Mouse (Mus musculus): ENCODE measurements around the gene Amacr. TPM values are rescaled to one million over a fixed set of nuclear protein-coding genes. Genes with fewer than 3 reads are reported as not detected.
"Not testable (repeated sequence)": the region's sequence is repeated elsewhere in the genome, so short reads cannot be mapped to it uniquely, and the experiment has no call there.

Amacr gene
- polyA plus RNA-seq, 1 experiment from 2014 or later = 14.9 TPM

- Histone ChIP-seq H3K36me3 (no peaks in the 10 kb centered on the region), H3K9ac (no peak overlapping the region), H3K9me3 (no peaks in the 10 kb centered on the region), H3K4me1 (no peaks in the 10 kb centered on the region), H3K27me3 (no peaks in the 10 kb centered on the region), H3K4me3 (no peak overlapping the region), H3K27ac (no peak overlapping the region), H3K4me2 (no peak overlapping the region)
- ATAC-seq (ENCODE audit: borderline replicate concordance, extremely low read depth, low FRiP score, low TSS enrichment) = no peak
- WGBS = 82% methylated on average over 15 of the region's 15 CpGs
Observed at GRCm38 (mm10) chr15:10959277-10960026, 22.1 kb upstream of the Amacr start.

GRCm38 (mm10) chr15:10960267-10960666 lies 21.3 kb upstream of the Amacr start:
- H3K9ac ChIP-seq = no peak overlapping the region
- H3K27me3 ChIP-seq = no peaks in the 10 kb centered on the region
- H3K4me1 ChIP-seq = no peaks in the 10 kb centered on the region
- no peaks in the 10 kb centered on the region for H3K9me3 ChIP-seq
- 88% methylated on average over 5 of the region's 5 CpGs for WGBS
- ATAC-seq (ENCODE audit: borderline replicate concordance, extremely low read depth, low FRiP score, low TSS enrichment) = no peak
- no peaks in the 10 kb centered on the region for H3K36me3 ChIP-seq
- H3K4me2 ChIP-seq = no peak overlapping the region
- no peak overlapping the region for H3K4me3 ChIP-seq
- no peak overlapping the region for H3K27ac ChIP-seq

GRCm38 (mm10) chr15:10962601-10963000 lies 19.0 kb upstream of the Amacr start:
- H3K4me2 ChIP-seq = no peak overlapping the region
- H3K9ac ChIP-seq = no peak overlapping the region
- H3K9me3 ChIP-seq = no peaks in the 10 kb centered on the region
- 63% methylated on average over 2 of the region's 2 CpGs for WGBS
- H3K4me1 ChIP-seq = no peaks in the 10 kb centered on the region
- no peak overlapping the region for H3K4me3 ChIP-seq
- ATAC-seq (ENCODE audit: borderline replicate concordance, extremely low read depth, low FRiP score, low TSS enrichment) = no peak
- H3K27ac ChIP-seq = no peak overlapping the region
- no peaks in the 10 kb centered on the region for H3K36me3 ChIP-seq
- H3K27me3 ChIP-seq = no peaks in the 10 kb centered on the region

GRCm38 (mm10) chr15:10969439-10969838 lies 12.1 kb upstream of the Amacr start:
- 68% methylated on average over 3 of the region's 3 CpGs for WGBS
- Histone ChIP-seq H3K9me3 (no peaks in the 10 kb centered on the region), H3K27me3 (no peaks in the 10 kb centered on the region), H3K4me1 (no peaks in the 10 kb centered on the region), H3K36me3 (no peaks in the 10 kb centered on the region), H3K4me2 (no peak overlapping the region), H3K9ac (no peak overlapping the region), H3K27ac (no peak overlapping the region), H3K4me3 (no peak overlapping the region)
- ATAC-seq (ENCODE audit: borderline replicate concordance, extremely low read depth, low FRiP score, low TSS enrichment) = no peak

GRCm38 (mm10) chr15:10970777-10971176 lies 10.8 kb upstream of the Amacr start:
- no peak for ATAC-seq (ENCODE audit: borderline replicate concordance, extremely low read depth, low FRiP score, low TSS enrichment)
- no peak overlapping the region for H3K9ac ChIP-seq
- H3K9me3 ChIP-seq = no peaks in the 10 kb centered on the region
- H3K4me1 ChIP-seq = no peaks in the 10 kb centered on the region
- WGBS = 81% methylated on average over 5 of the region's 5 CpGs
- H3K27me3 ChIP-seq = no peaks in the 10 kb centered on the region
- no peaks in the 10 kb centered on the region for H3K36me3 ChIP-seq
- H3K27ac ChIP-seq = no peak overlapping the region
- no peak overlapping the region for H3K4me2 ChIP-seq
- H3K4me3 ChIP-seq = no peak overlapping the region

- Histone ChIP-seq H3K4me1 (peaks cover 6% of the 10 kb centered on the region; the same call in 1 of the 2 replicates), H3K4me2 (no peak overlapping the region), H3K36me3 (no peaks in the 10 kb centered on the region), H3K9ac (no peak overlapping the region), H3K27me3 (no peaks in the 10 kb centered on the region), H3K27ac (no peak overlapping the region), H3K9me3 (no peaks in the 10 kb centered on the region), H3K4me3 (no peak overlapping the region)
- no peak for ATAC-seq (ENCODE audit: borderline replicate concordance, extremely low read depth, low FRiP score, low TSS enrichment)
Observed at GRCm38 (mm10) chr15:10977151-10977550, 4.4 kb upstream of the Amacr start.

- WGBS = 45% methylated on average over 2 of the region's 2 CpGs
- peak overlapping the region; percentile 80; the same call in 1 of the 2 replicates for H3K4me3 ChIP-seq
- ATAC-seq (ENCODE audit: borderline replicate concordance, extremely low read depth, low FRiP score, low TSS enrichment) = no peak
Observed at GRCm38 (mm10) chr15:10980712-10981111, 844 bp upstream of the Amacr start.

GRCm38 (mm10) chr15:10982064-10982435 lies 494 bp downstream of the Amacr start:
- Histone ChIP-seq H3K9me3 (no peaks in the 10 kb centered on the region), H3K36me3 (no peaks in the 10 kb centered on the region), H3K27me3 (no peaks in the 10 kb centered on the region), H3K9ac (peak overlapping the region; percentile 85), H3K4me1 (peaks cover 10% of the 10 kb centered on the region; the same call in 1 of the 2 replicates), H3K4me3 (peak overlapping the region; percentile 80), H3K4me2 (peak overlapping the region; percentile 69), H3K27ac (peak overlapping the region; percentile 93)
- 5% methylated on average over 6 of the region's 6 CpGs for WGBS
- no peak for ATAC-seq (ENCODE audit: borderline replicate concordance, extremely low read depth, low FRiP score, low TSS enrichment)

More at GRCm38 (mm10) chr15:10980712-10981111, 844 bp upstream of the Amacr start:
- Histone ChIP-seq H3K4me1 (peaks cover 10% of the 10 kb centered on the region; the same call in 1 of the 2 replicates), H3K9ac (no peak overlapping the region), H3K9me3 (no peaks in the 10 kb centered on the region), H3K4me2 (peak overlapping the region; percentile 69), H3K36me3 (no peaks in the 10 kb centered on the region), H3K27ac (no peak overlapping the region), H3K27me3 (no peaks in the 10 kb centered on the region)

GRCm38 (mm10) chr15:10985756-10986155 lies 4.2 kb downstream of the Amacr start:
- ATAC-seq (ENCODE audit: borderline replicate concordance, extremely low read depth, low FRiP score, low TSS enrichment) = no peak
- H3K36me3 ChIP-seq = no peaks in the 10 kb centered on the region
- H3K9ac ChIP-seq = no peak overlapping the region
- no peak overlapping the region for H3K4me3 ChIP-seq
- H3K27ac ChIP-seq = no peak overlapping the region
- no peaks in the 10 kb centered on the region for H3K9me3 ChIP-seq
- peaks cover 10% of the 10 kb centered on the region; the same call in 1 of the 2 replicates for H3K4me1 ChIP-seq
- H3K27me3 ChIP-seq = no peaks in the 10 kb centered on the region
- no peak overlapping the region for H3K4me2 ChIP-seq
- WGBS = 77% methylated on average over 6 of the region's 6 CpGs

GRCm38 (mm10) chr15:10986477-10986876 lies 4.9 kb downstream of the Amacr start:
- 75% methylated on average over 2 of the region's 2 CpGs for WGBS
- H3K4me2 ChIP-seq = not testable (repeated sequence)

GRCm38 (mm10) chr15:10990411-10990810 lies 8.9 kb downstream of the Amacr start:
- 30% methylated on average over 2 of the region's 2 CpGs for WGBS
- no peak overlapping the region for H3K27ac ChIP-seq
- H3K27me3 ChIP-seq = no peaks in the 10 kb centered on the region
- H3K9me3 ChIP-seq = no peaks in the 10 kb centered on the region
- no peak for ATAC-seq (ENCODE audit: borderline replicate concordance, extremely low read depth, low FRiP score, low TSS enrichment)
- no peak overlapping the region for H3K4me3 ChIP-seq
- no peaks in the 10 kb centered on the region for H3K36me3 ChIP-seq
- no peak overlapping the region for H3K4me2 ChIP-seq
- H3K9ac ChIP-seq = no peak overlapping the region
- no peaks in the 10 kb centered on the region for H3K4me1 ChIP-seq

More at GRCm38 (mm10) chr15:10986477-10986876, 4.9 kb downstream of the Amacr start:
- H3K4me1 ChIP-seq; ATAC-seq (ENCODE audit: borderline replicate concordance, extremely low read depth, low FRiP score, low TSS enrichment); H3K27ac ChIP-seq; H3K9ac ChIP-seq; H3K27me3 ChIP-seq; H3K9me3 ChIP-seq; H3K36me3 ChIP-seq; H3K4me3 ChIP-seq: not testable (repeated sequence)

GRCm38 (mm10) chr15:10991566-10991965 lies 10.0 kb downstream of the Amacr start:
- no peak overlapping the region for H3K4me3 ChIP-seq
- ATAC-seq (ENCODE audit: borderline replicate concordance, extremely low read depth, low FRiP score, low TSS enrichment) = no peak
- no peak overlapping the region for H3K9ac ChIP-seq
- H3K36me3 ChIP-seq = no peaks in the 10 kb centered on the region
- H3K4me2 ChIP-seq = no peak overlapping the region
- no peak overlapping the region for H3K27ac ChIP-seq
- H3K4me1 ChIP-seq = no peaks in the 10 kb centered on the region
- no peaks in the 10 kb centered on the region for H3K27me3 ChIP-seq
- WGBS = 84% methylated on average over 1 of the region's 1 CpGs
- no peaks in the 10 kb centered on the region for H3K9me3 ChIP-seq

Data from lung, embryonic 15.5 days (tissue).